Mouse (Mus musculus) liver, embryonic 11.5 days (tissue): ENCODE measurements at regions not wholly inside any gene's neighbourhood (a gene's known extent, or its start where the extent isn't known, plus 50 kb on each side); places are given as distances from the start of the nearest gene placed in this dataset.

Experiments
- ATAC-seq: fragments of 200-750 bp; cut with Nextera tagmentation; replicated peaks from 2 replicates; pipeline ENCODE4 v1.8.0; 2017; ENCODE audit warnings: moderate number of reproducible peaks, mild to moderate bottlenecking, moderate TSS enrichment, moderate library complexity; ENCODE audit not compliant: low FRiP score
- DNase-seq: peaks from one replicate; pipeline ENCODE4 v3.0.0-alpha.2; 2017; ENCODE audit warnings: low spot score
- H3K27ac ChIP-seq: fragments of 300-500 bp; sonication (generic); 2 replicates; pipeline ENCODE4 v1.5.1; 2014; ENCODE audit warnings: mild to moderate bottlenecking, low read depth, low read length, control low read depth
- H3K27me3 ChIP-seq: fragments of 300-500 bp; sonication (generic); replicated peaks from 2 replicates; pipeline ENCODE4 v1.6.1; 2014; ENCODE audit warnings: low read length, mixed read lengths; ENCODE audit not compliant: control insufficient read depth, insufficient read depth
- H3K36me3 ChIP-seq: fragments of 300-500 bp; sonication (generic); 2 replicates; pipeline ENCODE4 v1.6.1; 2014; ENCODE audit warnings: mild to moderate bottlenecking, low read length, moderate library complexity, mixed read lengths; ENCODE audit not compliant: control insufficient read depth, insufficient read depth
- H3K4me1 ChIP-seq: fragments of 300-500 bp; sonication (generic); replicated peaks from 2 replicates; pipeline ENCODE4 v1.6.1; 2014; ENCODE audit warnings: low read length, mixed read lengths; ENCODE audit not compliant: control insufficient read depth, insufficient read depth
- H3K4me2 ChIP-seq: fragments of 300-500 bp; sonication (generic); 2 replicates; pipeline ENCODE4 v1.6.1; 2014; ENCODE audit warnings: mild to moderate bottlenecking, control low read depth, moderate library complexity
- H3K4me3 ChIP-seq: fragments of 300-500 bp; sonication (generic); 2 replicates; pipeline ENCODE4 v1.5.1; 2014; ENCODE audit warnings: low read depth, low read length, control low read depth
- H3K9ac ChIP-seq: fragments of 300-500 bp; sonication (generic); 2 replicates; pipeline ENCODE4 v1.6.1; 2014; ENCODE audit warnings: low read depth, low read length, control low read depth
- H3K9me3 ChIP-seq: fragments of 300-500 bp; sonication (generic); 2 replicates; pipeline ENCODE4 v1.6.1; 2016; ENCODE audit warnings: low read length, inconsistent platforms, mixed read lengths; ENCODE audit not compliant: control insufficient read depth
- WGBS: fragments of 180-500 bp; shearing (Covaris S2); extraction: QIAGEN DNeasy Blood & Tissue Kit; methylation state at CpG from one replicate; pipeline ENCODE4 v1.1.7; 2014; 5-methylcytosine and 5-hydroxymethylcytosine counted together

- ATAC-seq: no peak
- no peak overlapping the region for H3K9ac ChIP-seq
- no peak overlapping the region for H3K4me3 ChIP-seq
- DNase-seq: no peak
- no peaks in the 10 kb centered on the region for H3K36me3 ChIP-seq
- 70% methylated on average over 1 of the region's 1 CpGs for WGBS
- H3K4me2 ChIP-seq: no peak overlapping the region
- no peaks in the 10 kb centered on the region for H3K27me3 ChIP-seq
- H3K9me3 ChIP-seq: no peaks in the 10 kb centered on the region
- H3K4me1 ChIP-seq: no peaks in the 10 kb centered on the region
- no peak overlapping the region for H3K27ac ChIP-seq
Observed at GRCm38 (mm10) chr2:12758816-12759215, 165.0 kb upstream of the Pter start.

DNA sequence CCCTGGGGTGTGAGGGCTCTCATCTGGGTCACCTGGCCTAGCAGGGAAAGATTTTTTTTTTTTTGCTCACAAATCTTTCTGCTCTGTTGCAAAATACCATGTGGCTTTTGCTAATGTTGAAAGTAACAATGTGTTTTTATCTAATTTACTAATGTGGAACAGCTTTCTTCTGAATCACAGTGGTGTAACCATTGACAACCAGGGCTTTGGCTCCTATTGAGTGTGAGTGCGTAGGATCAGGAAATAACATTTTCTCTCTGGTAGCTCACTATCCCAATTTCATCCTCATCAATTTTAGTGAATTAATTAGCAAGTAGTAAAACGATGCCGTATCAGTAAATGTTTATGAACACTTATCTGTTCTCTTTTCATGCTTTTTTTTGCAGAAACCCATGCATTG lies 163.9 kb upstream of the Pter start:
- ATAC-seq: no peak
- Histone ChIP-seq H3K9ac (no peak overlapping the region), H3K27ac (no peak overlapping the region), H3K4me1 (no peaks in the 10 kb centered on the region), H3K36me3 (no peaks in the 10 kb centered on the region), H3K27me3 (no peaks in the 10 kb centered on the region), H3K4me3 (no peak overlapping the region), H3K9me3 (no peaks in the 10 kb centered on the region), H3K4me2 (no peak overlapping the region)
- WGBS: 86% methylated on average over 3 of the region's 3 CpGs
- DNase-seq: no peak

GRCm38 (mm10) chr2:12761461-12761860 lies 162.4 kb upstream of the Pter start:
- 86% methylated on average over 3 of the region's 3 CpGs for WGBS
- Histone ChIP-seq H3K4me2 (no peak overlapping the region), H3K9ac (no peak overlapping the region), H3K4me1 (no peaks in the 10 kb centered on the region), H3K27me3 (no peaks in the 10 kb centered on the region), H3K4me3 (no peak overlapping the region), H3K36me3 (no peaks in the 10 kb centered on the region), H3K27ac (no peak overlapping the region), H3K9me3 (no peaks in the 10 kb centered on the region)
- DNase-seq (no peak), ATAC-seq (no peak)

DNA sequence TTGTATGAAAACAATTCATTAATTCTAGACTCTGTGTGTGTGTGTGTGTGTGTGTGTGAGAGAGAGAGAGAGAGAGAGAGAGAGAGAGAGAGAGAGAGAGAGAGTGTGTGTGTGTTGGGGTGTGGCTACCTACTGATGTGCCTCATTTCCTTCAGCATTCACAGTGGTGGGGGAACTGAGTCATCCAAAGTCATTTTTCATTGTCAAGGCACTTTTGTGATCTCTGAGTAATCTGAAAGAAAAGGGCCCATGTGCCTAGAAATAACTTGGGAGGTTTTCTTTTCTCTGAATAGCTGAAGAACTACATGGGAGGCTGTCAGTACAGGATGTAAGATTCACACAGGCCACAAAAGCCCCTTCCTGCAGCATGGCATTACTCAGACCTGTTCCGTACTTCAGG lies 159.3 kb upstream of the Pter start:
- Histone ChIP-seq H3K4me2 (no peak overlapping the region), H3K36me3 (no peaks in the 10 kb centered on the region), H3K4me3 (no peak overlapping the region), H3K27me3 (no peaks in the 10 kb centered on the region), H3K9me3 (no peaks in the 10 kb centered on the region), H3K4me1 (no peaks in the 10 kb centered on the region), H3K9ac (no peak overlapping the region), H3K27ac (no peak overlapping the region)
- ATAC-seq: no peak
- no peak for DNase-seq
- 63% methylated on average over 1 of the region's 1 CpGs for WGBS

DNA sequence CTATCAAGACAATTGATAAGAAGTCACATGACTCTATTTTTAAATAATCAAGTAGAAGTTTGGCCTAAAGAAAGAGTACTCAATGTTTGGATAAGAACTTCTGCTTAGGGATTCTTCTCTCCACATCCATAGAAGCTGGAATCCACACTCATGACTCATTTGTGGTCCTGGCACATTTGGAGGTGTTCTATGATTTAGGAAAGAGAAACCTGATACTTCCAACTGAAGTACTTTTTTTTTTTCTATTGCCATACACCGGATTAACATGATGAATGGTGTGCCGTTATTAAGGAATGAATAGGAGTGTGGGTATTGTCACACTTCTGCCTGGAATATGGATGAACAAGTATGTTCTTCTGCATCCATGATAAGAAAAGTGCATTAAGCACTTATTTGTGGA lies 158.5 kb upstream of the Pter start:
- Histone ChIP-seq H3K4me1 (no peaks in the 10 kb centered on the region), H3K36me3 (no peaks in the 10 kb centered on the region), H3K9me3 (no peaks in the 10 kb centered on the region), H3K4me3 (no peak overlapping the region), H3K9ac (no peak overlapping the region), H3K4me2 (no peak overlapping the region), H3K27me3 (no peaks in the 10 kb centered on the region), H3K27ac (no peak overlapping the region)
- ATAC-seq (no peak), DNase-seq (no peak)
- 74% methylated on average over 2 of the region's 2 CpGs for WGBS

DNA sequence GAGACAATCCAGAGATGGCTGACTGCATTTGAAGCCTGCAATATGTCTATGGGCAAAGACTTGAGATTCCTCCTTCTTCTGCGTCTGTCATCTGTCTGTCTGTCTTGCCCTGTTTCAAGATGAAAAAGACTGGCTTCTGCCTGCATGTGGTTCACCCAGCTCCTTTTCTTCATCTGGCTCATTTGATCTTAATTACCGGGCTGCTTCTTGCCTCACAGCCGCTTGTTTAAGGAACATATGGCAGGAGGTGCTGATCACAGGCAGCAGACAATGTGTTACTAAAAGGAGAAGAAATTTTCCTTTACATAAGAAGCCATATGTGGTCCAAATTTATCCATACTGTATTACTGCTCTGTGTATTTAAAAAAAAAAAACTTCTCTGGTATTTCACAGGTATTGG lies 147.0 kb upstream of the Pter start:
- Histone ChIP-seq H3K4me3 (no peak overlapping the region), H3K36me3 (no peaks in the 10 kb centered on the region), H3K27ac (no peak overlapping the region), H3K4me1 (no peaks in the 10 kb centered on the region), H3K9ac (no peak overlapping the region), H3K9me3 (no peaks in the 10 kb centered on the region), H3K27me3 (no peaks in the 10 kb centered on the region), H3K4me2 (no peak overlapping the region)
- WGBS: 61% methylated on average over 3 of the region's 3 CpGs
- DNase-seq: no peak
- ATAC-seq: no peak

GRCm38 (mm10) chr2:12777696-12778095 lies 146.1 kb upstream of the Pter start:
- ATAC-seq (no peak), DNase-seq (no peak)
- 50% methylated on average over 2 of the region's 2 CpGs for WGBS
- Histone ChIP-seq H3K27ac (no peak overlapping the region), H3K9me3 (no peaks in the 10 kb centered on the region), H3K4me1 (no peaks in the 10 kb centered on the region), H3K4me2 (no peak overlapping the region), H3K4me3 (no peak overlapping the region), H3K27me3 (no peaks in the 10 kb centered on the region), H3K9ac (no peak overlapping the region), H3K36me3 (no peaks in the 10 kb centered on the region)

- WGBS: 61% methylated on average over 2 of the region's 2 CpGs
- Histone ChIP-seq H3K9me3 (no peaks in the 10 kb centered on the region), H3K4me2 (no peak overlapping the region), H3K9ac (no peak overlapping the region), H3K4me1 (no peaks in the 10 kb centered on the region), H3K36me3 (no peaks in the 10 kb centered on the region), H3K27ac (no peak overlapping the region), H3K27me3 (no peaks in the 10 kb centered on the region), H3K4me3 (no peak overlapping the region)
- DNase-seq: no peak
- ATAC-seq: no peak
Observed at GRCm38 (mm10) chr2:12792596-12792995, 131.2 kb upstream of the Pter start.

- H3K27ac ChIP-seq: no peak overlapping the region
- no peak overlapping the region for H3K4me2 ChIP-seq
- H3K27me3 ChIP-seq: no peaks in the 10 kb centered on the region
- no peak for DNase-seq
- no peak overlapping the region for H3K4me3 ChIP-seq
- H3K4me1 ChIP-seq: no peaks in the 10 kb centered on the region
- H3K9me3 ChIP-seq: no peaks in the 10 kb centered on the region
- no peak overlapping the region for H3K9ac ChIP-seq
- WGBS: 56% methylated on average over 1 of the region's 1 CpGs
- ATAC-seq: no peak
- H3K36me3 ChIP-seq: no peaks in the 10 kb centered on the region
Observed at GRCm38 (mm10) chr2:12797615-12798169, 126.1 kb upstream of the Pter start.
